Comparison of ENCODE assay signal across 9 mouse cellular contexts in genomic region chr1:168355985-168356556, GRCm38 (mm10).
DNase-seq lines count a peak whose midpoint lies in the region; ATAC-seq lines count a peak whose summit lies in the region.
"Had no signal": no experiment of that assay in that cellular context is flagged by ENCODE, and none has a peak within 500 bp of the region (broad histone marks: within the 10 kb centered on the region; RNA-seq: fewer than 3 reads in every experiment).

No protein-coding gene starts in this region.

- H3K27ac ChIP-seq in embryonic facial prominence, embryonic 10.5 days (replicated peaks) = peak overlapping the region; percentile 86
- H3K27ac ChIP-seq in midbrain, embryonic 12.5 days (replicated peaks) = peak overlapping the region; percentile 94
- H3K27ac ChIP-seq: heart, embryonic 15.5 days had no signal

- H3K4me1 ChIP-seq in embryonic facial prominence, embryonic 10.5 days = peaks cover 86% of the 10 kb centered on the region
- peaks cover 84% of the 10 kb centered on the region for H3K4me1 ChIP-seq in midbrain, embryonic 12.5 days

- intact Hi-C loops in left cerebral cortex, postnatal 4 days (cut with DNase I) = no loop called here

- H3K27me3 ChIP-seq in embryonic facial prominence, embryonic 10.5 days (replicated peaks; ENCODE audit: low read depth, poor library complexity, severe bottlenecking) = no peaks in the 10 kb centered on the region
- 0 out of 2 replicates have a peak, but pooled peaks cover 4% of the 10 kb centered on the region for H3K27me3 ChIP-seq in midbrain, embryonic 12.5 days
- H3K27me3 ChIP-seq: heart, embryonic 15.5 days had no signal

- ATAC-seq in midbrain, embryonic 12.5 days (ENCODE audit: low FRiP score, low read depth) = no peak
- no peak for ATAC-seq in CD4-positive, CD25-positive, alpha-beta regulatory T cell, adult 4 months

- peak; percentile 20 for DNase-seq in ES-CJ7 (ENCODE audit: low read depth, low spot score)
- no peak for DNase-seq in embryonic facial prominence, embryonic 10.5 days (ENCODE audit: low spot score)
- peak; percentile 34 for DNase-seq in forelimb bud, embryonic 11.5 days (ENCODE audit: low read depth, low spot score)
- no peak for DNase-seq in layer of hippocampus, postnatal 25 days (ENCODE audit: extremely low spot score in 1 of 2, low spot score in 1 of 2)
- no peak for DNase-seq in left cerebral cortex, postnatal 4 days
- DNase-seq: kidney, adult 11 months had no signal

- no peaks in the 10 kb centered on the region for H3K9me3 ChIP-seq in embryonic facial prominence, embryonic 10.5 days
- no peaks in the 10 kb centered on the region for H3K9me3 ChIP-seq in midbrain, embryonic 12.5 days
- H3K9me3 ChIP-seq: heart, embryonic 15.5 days had no signal

- H3K4me2 ChIP-seq in midbrain, embryonic 12.5 days (replicated peaks) = peak overlapping the region; percentile 54

- H3K9ac ChIP-seq in midbrain, embryonic 12.5 days (replicated peaks) = no peak overlapping the region
- H3K9ac ChIP-seq: heart, embryonic 15.5 days had no signal

- 49% methylated on average over 10 of the region's 10 CpGs for WGBS in embryonic facial prominence, embryonic 10.5 days
- 37% methylated on average over 10 of the region's 10 CpGs for WGBS in midbrain, embryonic 12.5 days

- H3K36me3 ChIP-seq in embryonic facial prominence, embryonic 10.5 days (replicated peaks) = peaks cover 28% of the 10 kb centered on the region
- no peaks in the 10 kb centered on the region for H3K36me3 ChIP-seq in midbrain, embryonic 12.5 days

- H3K4me3 ChIP-seq in embryonic facial prominence, embryonic 10.5 days = peak overlapping the region; percentile 47; the same call in 1 of the 2 replicates
- 0 out of 2 replicates have a peak overlapping the region, but pooled peaks have one; percentile 30 for H3K4me3 ChIP-seq in midbrain, embryonic 12.5 days

Comparison
In these comparisons a context has a peak if more than half of its experiments do, and no peak if none do; other contexts are left out.
1. DNase-seq: peak in ES-CJ7 (single experiment) and forelimb bud, embryonic 11.5 days (single experiment); none in embryonic facial prominence, embryonic 10.5 days (single experiment), layer of hippocampus, postnatal 25 days (0 of 2) and left cerebral cortex, postnatal 4 days (single experiment).